Mouse (Mus musculus) embryonic facial prominence, embryonic 12.5 days (tissue): Measurements from ENCODE around the gene Pxk. TPM values are rescaled to one million over a fixed set of nuclear protein-coding genes. Genes with fewer than 3 reads are reported as not detected.
"Not testable (repeated sequence)": the region's sequence is repeated elsewhere in the genome, so short reads cannot be mapped to it uniquely, and the experiment has no call there.

ENCODE experiments used
- ATAC-seq: fragments of 200-750 bp; cut with Nextera tagmentation; 2 replicates; pipeline ENCODE4 v1.8.0; 2017; ENCODE audit not compliant: insufficient number of reproducible peaks, insufficient read depth, low FRiP score, low TSS enrichment
- H3K27ac ChIP-seq: fragments of 300-500 bp; sonication (generic); 2 replicates; pipeline ENCODE4 v1.5.1; 2016; ENCODE audit warnings: mild to moderate bottlenecking
- H3K27me3 ChIP-seq: fragments of 300-500 bp; sonication (generic); 2 replicates; pipeline ENCODE4 v1.6.1; 2016; ENCODE audit warnings: mild to moderate bottlenecking, moderate library complexity
- H3K36me3 ChIP-seq: fragments of 300-500 bp; sonication (generic); 2 replicates; pipeline ENCODE4 v1.6.1; 2016; ENCODE audit warnings: mild to moderate bottlenecking
- H3K4me1 ChIP-seq: fragments of 300-500 bp; sonication (generic); 2 replicates; pipeline ENCODE4 v1.6.1; 2016
- H3K4me2 ChIP-seq: fragments of 300-500 bp; sonication (generic); replicated peaks from 2 replicates; pipeline ENCODE4 v1.6.1; 2016; ENCODE audit warnings: mild to moderate bottlenecking, moderate library complexity
- H3K4me3 ChIP-seq: fragments of 300-500 bp; sonication (generic); 2 replicates; pipeline ENCODE4 v1.5.1; 2016; ENCODE audit warnings: mild to moderate bottlenecking
- H3K9ac ChIP-seq: fragments of 300-500 bp; sonication (generic); 2 replicates; pipeline ENCODE4 v1.6.1; 2016; ENCODE audit warnings: mild to moderate bottlenecking, moderate library complexity
- H3K9me3 ChIP-seq: fragments of 300-500 bp; sonication (generic); 2 replicates; pipeline ENCODE4 v1.6.1; 2016; ENCODE audit warnings: mild to moderate bottlenecking, moderate library complexity
- WGBS: fragments of 180-500 bp; shearing (Covaris S2); methylation state at CpG from one replicate; pipeline ENCODE4 v1.1.7; 2016; 5-methylcytosine and 5-hydroxymethylcytosine counted together
- polyA plus RNA-seq: library from polyadenylated mRNA; unstranded; fragments of >200 nt; fragmentation: Nextera tagmentation; extraction: Ambion mirVana; gene quantifications from 2 replicates; pipeline ENCODE4 v1.2.1, GENCODE M21; 2016

The Pxk gene
- polyA plus RNA-seq, 1 experiment from 2014 or later = 30.0 TPM

GRCm38 (mm10) chr14:8108047-8108446 is 10.0 kb downstream of the Pxk start:
- H3K36me3 ChIP-seq = no peaks in the 10 kb centered on the region
- ATAC-seq = no peak
- no peak overlapping the region for H3K4me3 ChIP-seq
- no peak overlapping the region for H3K27ac ChIP-seq
- no peaks in the 10 kb centered on the region for H3K9me3 ChIP-seq
- H3K4me1 ChIP-seq = no peaks in the 10 kb centered on the region
- WGBS = 77% methylated on average over 4 of the region's 4 CpGs
- no peaks in the 10 kb centered on the region for H3K27me3 ChIP-seq
- H3K9ac ChIP-seq = no peak overlapping the region
- no peak overlapping the region for H3K4me2 ChIP-seq

DNA sequence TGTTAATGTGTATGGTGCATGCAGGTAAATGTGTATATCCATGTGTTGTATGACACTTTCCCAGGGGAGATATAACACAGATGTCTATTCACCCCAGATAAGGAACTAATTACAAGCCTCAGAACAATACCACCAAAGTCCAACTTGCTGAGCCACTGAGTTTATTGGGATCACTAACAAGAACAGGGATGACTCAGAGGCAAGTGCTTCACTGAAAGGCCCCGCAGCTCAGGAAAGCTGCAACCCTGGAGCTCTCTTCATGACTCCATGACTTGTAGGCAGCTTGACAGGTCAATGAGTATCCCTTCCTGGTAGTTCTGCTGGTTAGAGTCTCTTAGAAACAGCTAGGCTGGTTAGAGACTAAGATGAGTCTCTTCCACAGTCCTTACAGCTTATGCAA is 11.0 kb downstream of the Pxk start:
- ATAC-seq = no peak
- Histone ChIP-seq H3K4me3 (no peak overlapping the region), H3K4me1 (no peaks in the 10 kb centered on the region), H3K4me2 (no peak overlapping the region), H3K27ac (no peak overlapping the region), H3K36me3 (no peaks in the 10 kb centered on the region), H3K27me3 (no peaks in the 10 kb centered on the region), H3K9me3 (no peaks in the 10 kb centered on the region), H3K9ac (no peak overlapping the region)
- 84% methylated on average over 1 of the region's 1 CpGs for WGBS

DNA sequence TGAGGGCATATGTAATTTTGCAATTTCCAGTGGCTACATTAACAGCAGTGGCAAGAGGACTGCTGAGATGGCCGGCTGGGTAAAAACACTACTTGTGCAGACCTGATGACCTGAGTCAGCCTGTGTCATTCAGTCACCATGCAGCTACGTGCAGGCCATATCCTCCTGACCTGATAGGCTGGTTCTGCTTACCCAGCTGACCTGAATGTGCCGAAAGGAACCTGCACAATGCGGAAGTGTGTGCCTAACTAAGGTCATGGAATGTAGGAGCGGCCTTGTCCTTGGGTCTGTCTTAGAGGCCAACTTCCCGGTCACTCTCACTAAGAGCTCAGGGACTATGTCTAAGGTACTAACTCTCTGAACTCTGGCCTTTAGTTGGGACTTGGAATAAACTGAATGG is 13.5 kb downstream of the Pxk start:
- H3K4me1 ChIP-seq = no peaks in the 10 kb centered on the region
- no peaks in the 10 kb centered on the region for H3K9me3 ChIP-seq
- H3K4me2 ChIP-seq = no peak overlapping the region
- H3K9ac ChIP-seq = no peak overlapping the region
- H3K27ac ChIP-seq = no peak overlapping the region
- 81% methylated on average over 6 of the region's 6 CpGs for WGBS
- H3K4me3 ChIP-seq = no peak overlapping the region
- H3K27me3 ChIP-seq = no peaks in the 10 kb centered on the region
- no peak for ATAC-seq
- no peaks in the 10 kb centered on the region for H3K36me3 ChIP-seq

DNA sequence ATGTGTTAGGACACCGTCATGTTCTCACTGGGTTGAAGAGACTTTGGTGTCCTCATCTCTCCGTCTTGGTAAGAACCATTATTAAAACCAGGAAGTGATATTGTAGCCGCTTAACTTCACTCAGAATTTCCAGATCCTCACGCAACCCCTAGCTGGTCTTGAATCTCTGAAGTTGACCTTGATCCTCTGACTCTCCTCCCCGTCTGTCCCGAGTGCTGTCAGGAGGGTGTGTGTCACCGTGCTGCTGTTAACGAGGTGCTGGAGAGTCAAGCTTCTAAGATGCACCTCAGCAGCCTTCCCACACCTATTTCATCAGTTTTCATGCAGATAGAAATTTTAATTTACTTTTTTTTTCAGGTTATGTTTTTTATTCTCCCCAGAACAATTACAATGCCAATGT is 14.0 kb downstream of the Pxk start:
- WGBS = 82% methylated on average over 8 of the region's 8 CpGs

DNA sequence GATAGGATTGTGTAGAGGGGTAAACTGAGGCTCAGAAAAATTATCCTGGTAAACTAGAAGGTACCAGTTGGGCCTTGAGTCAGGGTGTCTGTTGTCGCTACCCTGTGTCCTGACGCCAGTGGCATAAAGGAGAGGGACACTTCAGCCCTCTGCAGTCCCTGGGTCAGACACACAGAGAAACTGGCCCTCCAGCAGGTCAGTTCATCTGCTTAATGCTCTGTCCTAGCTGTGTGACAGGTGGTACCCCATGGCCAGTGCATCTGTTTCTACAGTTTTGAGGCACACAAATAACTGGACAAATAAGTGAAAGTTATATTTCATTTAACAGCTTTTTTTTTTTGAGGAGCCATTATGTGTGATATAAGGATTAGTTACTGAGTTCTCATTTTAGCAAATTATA is 15.6 kb downstream of the Pxk start:
- no peak overlapping the region for H3K4me2 ChIP-seq
- ATAC-seq = no peak
- no peak overlapping the region for H3K9ac ChIP-seq
- H3K9me3 ChIP-seq = no peaks in the 10 kb centered on the region
- H3K4me1 ChIP-seq = no peaks in the 10 kb centered on the region
- 92% methylated on average over 2 of the region's 2 CpGs for WGBS
- no peak overlapping the region for H3K27ac ChIP-seq
- no peak overlapping the region for H3K4me3 ChIP-seq
- H3K36me3 ChIP-seq = no peaks in the 10 kb centered on the region
- H3K27me3 ChIP-seq = no peaks in the 10 kb centered on the region

More for the DNA sequence above, 14.0 kb downstream of the Pxk start:
- Histone ChIP-seq H3K9ac (no peak overlapping the region), H3K27ac (no peak overlapping the region), H3K27me3 (no peaks in the 10 kb centered on the region), H3K4me2 (no peak overlapping the region), H3K36me3 (no peaks in the 10 kb centered on the region), H3K4me3 (no peak overlapping the region), H3K4me1 (no peaks in the 10 kb centered on the region), H3K9me3 (no peaks in the 10 kb centered on the region)
- no peak for ATAC-seq

DNA sequence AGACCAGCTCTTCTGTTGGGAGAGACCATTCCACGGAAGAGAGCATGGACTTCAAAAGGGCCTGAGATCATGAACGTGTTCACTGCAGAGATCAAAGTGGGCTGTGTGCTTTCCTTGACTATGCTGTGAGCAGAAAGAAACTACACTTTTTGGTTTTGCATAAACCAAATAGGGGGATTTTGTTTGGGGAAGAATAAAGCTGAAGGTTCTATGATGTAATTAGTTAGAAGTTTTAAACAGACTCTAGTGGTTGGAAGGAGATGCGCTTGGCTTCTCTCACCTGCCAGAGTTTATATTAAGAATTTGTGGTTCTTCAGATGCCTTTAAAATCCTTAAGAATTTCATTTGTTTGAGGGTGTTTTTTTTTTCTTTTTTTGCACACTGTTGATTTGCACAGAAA is 16.3 kb downstream of the Pxk start:
- Histone ChIP-seq H3K9me3 (no peaks in the 10 kb centered on the region), H3K4me2 (no peak overlapping the region), H3K36me3 (no peaks in the 10 kb centered on the region), H3K4me3 (no peak overlapping the region), H3K27me3 (no peaks in the 10 kb centered on the region), H3K27ac (no peak overlapping the region), H3K4me1 (no peaks in the 10 kb centered on the region), H3K9ac (no peak overlapping the region)
- 49% methylated on average over 3 of the region's 3 CpGs for WGBS
- no peak for ATAC-seq

DNA sequence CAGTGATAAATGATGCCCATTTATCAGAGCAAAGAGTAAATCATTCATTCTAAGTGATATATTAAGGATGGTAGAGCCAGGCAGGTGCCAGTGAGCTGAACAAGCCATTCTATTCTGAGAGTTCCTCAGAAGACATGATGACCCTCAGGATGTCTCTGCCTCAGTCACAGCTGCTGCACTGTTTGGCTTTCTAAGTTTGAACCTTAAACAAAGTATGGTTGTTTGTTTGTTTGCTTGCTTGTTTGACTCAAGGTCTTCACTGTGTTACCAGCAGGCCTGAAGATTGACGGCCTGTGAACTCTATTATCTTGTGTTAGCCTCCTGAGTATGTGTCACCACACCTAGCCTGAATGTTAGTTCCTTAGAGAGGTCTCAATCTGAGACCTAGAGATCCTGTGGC is 16.7 kb downstream of the Pxk start:
- Histone ChIP-seq H3K4me3 (no peak overlapping the region), H3K27ac (no peak overlapping the region), H3K4me2 (no peak overlapping the region), H3K27me3 (no peaks in the 10 kb centered on the region), H3K4me1 (no peaks in the 10 kb centered on the region), H3K9ac (no peak overlapping the region), H3K36me3 (no peaks in the 10 kb centered on the region), H3K9me3 (no peaks in the 10 kb centered on the region)
- ATAC-seq = no peak
- 73% methylated on average over 1 of the region's 1 CpGs for WGBS

DNA sequence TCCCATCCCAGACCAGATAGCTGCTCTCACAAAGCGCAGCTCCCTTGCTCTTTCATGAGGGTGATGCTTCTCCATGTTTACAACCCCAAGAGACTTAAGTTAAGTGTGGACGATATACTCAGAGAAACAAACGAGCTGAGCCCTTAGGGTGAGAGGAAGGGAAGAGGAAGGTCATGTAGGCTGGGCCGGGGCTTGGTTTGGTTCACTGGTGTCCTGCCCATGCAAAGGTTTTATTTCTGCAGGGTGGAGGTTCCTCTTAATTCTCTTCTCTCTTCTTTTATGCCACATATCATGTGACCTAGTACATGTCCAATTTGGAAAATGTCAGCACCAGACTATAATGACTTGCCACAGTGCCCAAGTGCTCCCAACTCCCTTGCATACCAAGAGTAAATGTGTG is 17.8 kb downstream of the Pxk start:
- no peak overlapping the region for H3K4me2 ChIP-seq
- ATAC-seq = no peak
- no peak overlapping the region for H3K9ac ChIP-seq
- no peaks in the 10 kb centered on the region for H3K9me3 ChIP-seq
- H3K27me3 ChIP-seq = no peaks in the 10 kb centered on the region
- no peak overlapping the region for H3K27ac ChIP-seq
- no peaks in the 10 kb centered on the region for H3K36me3 ChIP-seq
- H3K4me1 ChIP-seq = no peaks in the 10 kb centered on the region
- H3K4me3 ChIP-seq = no peak overlapping the region
- 75% methylated on average over 4 of the region's 4 CpGs for WGBS

DNA sequence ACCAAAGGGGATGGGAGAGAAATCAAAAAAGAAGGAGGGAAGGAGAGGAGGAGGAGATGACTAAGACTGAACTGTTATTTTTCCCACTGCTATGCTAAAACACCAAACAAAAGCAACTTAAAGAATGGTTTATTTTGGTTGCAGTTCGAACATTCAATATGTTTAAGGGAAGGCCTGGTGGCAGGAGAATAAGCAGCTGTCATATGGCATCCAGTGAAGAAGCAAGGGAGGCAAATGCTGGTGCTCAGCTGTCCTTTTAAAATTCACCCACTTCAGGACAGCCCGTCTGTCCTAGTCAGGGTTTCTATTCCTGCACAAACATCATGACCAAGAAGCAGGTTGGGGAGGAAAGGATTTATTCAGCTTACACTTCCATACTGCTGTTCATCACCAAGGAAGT is 19.4 kb downstream of the Pxk start:
- H3K4me1 ChIP-seq = no peaks in the 10 kb centered on the region
- H3K27me3 ChIP-seq = no peaks in the 10 kb centered on the region
- no peak overlapping the region for H3K27ac ChIP-seq
- H3K9ac ChIP-seq = no peak overlapping the region
- no peaks in the 10 kb centered on the region for H3K9me3 ChIP-seq
- 89% methylated on average over 2 of the region's 2 CpGs for WGBS
- H3K36me3 ChIP-seq = no peaks in the 10 kb centered on the region
- no peak overlapping the region for H3K4me2 ChIP-seq
- ATAC-seq = no peak
- no peak overlapping the region for H3K4me3 ChIP-seq

DNA sequence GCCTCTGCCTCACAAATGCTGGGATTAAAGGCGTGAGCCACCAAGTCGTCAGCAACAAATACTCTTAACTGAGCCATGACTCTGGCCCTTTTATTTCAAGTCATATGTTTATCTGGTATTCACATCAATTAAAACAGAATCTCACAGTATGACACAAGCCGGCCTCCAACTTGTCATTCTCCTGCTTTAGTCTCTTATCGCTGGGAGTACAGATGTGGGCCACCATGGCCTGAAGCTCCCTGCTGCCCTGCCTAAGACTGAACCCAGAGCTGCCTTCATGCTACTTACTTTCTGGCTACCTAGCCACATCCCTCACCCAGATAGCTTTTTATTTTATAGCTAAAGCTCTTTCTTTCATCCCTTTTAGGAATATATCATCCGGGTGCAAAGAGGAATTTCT is 21.4 kb downstream of the Pxk start:
- H3K4me1 ChIP-seq = no peaks in the 10 kb centered on the region
- no peaks in the 10 kb centered on the region for H3K9me3 ChIP-seq
- no peak overlapping the region for H3K27ac ChIP-seq
- WGBS = 93% methylated on average over 5 of the region's 5 CpGs
- H3K4me3 ChIP-seq = no peak overlapping the region
- no peaks in the 10 kb centered on the region for H3K36me3 ChIP-seq
- H3K4me2 ChIP-seq = no peak overlapping the region
- no peak for ATAC-seq
- no peaks in the 10 kb centered on the region for H3K27me3 ChIP-seq
- H3K9ac ChIP-seq = no peak overlapping the region

- no peak overlapping the region for H3K4me3 ChIP-seq
- H3K36me3 ChIP-seq = no peaks in the 10 kb centered on the region
- ATAC-seq = no peak
- no peak overlapping the region for H3K27ac ChIP-seq
- no peaks in the 10 kb centered on the region for H3K4me1 ChIP-seq
- no peaks in the 10 kb centered on the region for H3K9me3 ChIP-seq
- no peaks in the 10 kb centered on the region for H3K27me3 ChIP-seq
- WGBS = 78% methylated on average over 3 of the region's 3 CpGs
- H3K9ac ChIP-seq = no peak overlapping the region
- no peak overlapping the region for H3K4me2 ChIP-seq
These were observed 21.9 kb downstream of the Pxk start for GRCm38 (mm10) chr14:8119904-8120303.

GRCm38 (mm10) chr14:8123141-8123540 is 25.1 kb downstream of the Pxk start:
- Histone ChIP-seq H3K36me3 (no peaks in the 10 kb centered on the region), H3K9me3 (no peaks in the 10 kb centered on the region), H3K4me2 (no peak overlapping the region), H3K4me1 (no peaks in the 10 kb centered on the region), H3K27ac (no peak overlapping the region), H3K4me3 (no peak overlapping the region), H3K9ac (no peak overlapping the region), H3K27me3 (no peaks in the 10 kb centered on the region)
- WGBS = 88% methylated on average over 7 of the region's 7 CpGs
- no peak for ATAC-seq

GRCm38 (mm10) chr14:8123611-8124010 is 25.6 kb downstream of the Pxk start:
- H3K9me3 ChIP-seq, H3K9ac ChIP-seq, H3K4me2 ChIP-seq, H3K4me3 ChIP-seq, H3K36me3 ChIP-seq, ATAC-seq, H3K4me1 ChIP-seq, H3K27me3 ChIP-seq, H3K27ac ChIP-seq: not testable (repeated sequence)
- 94% methylated on average over 10 of the region's 10 CpGs for WGBS
